Mouse (Mus musculus): ENCODE results near the gene Fmnl1. TPM values are rescaled to one million over a fixed set of nuclear protein-coding genes. Genes with fewer than 3 reads are reported as not detected.

Gene Fmnl1
- polyA plus RNA-seq, 1 experiment = 8.4 TPM

DNA sequence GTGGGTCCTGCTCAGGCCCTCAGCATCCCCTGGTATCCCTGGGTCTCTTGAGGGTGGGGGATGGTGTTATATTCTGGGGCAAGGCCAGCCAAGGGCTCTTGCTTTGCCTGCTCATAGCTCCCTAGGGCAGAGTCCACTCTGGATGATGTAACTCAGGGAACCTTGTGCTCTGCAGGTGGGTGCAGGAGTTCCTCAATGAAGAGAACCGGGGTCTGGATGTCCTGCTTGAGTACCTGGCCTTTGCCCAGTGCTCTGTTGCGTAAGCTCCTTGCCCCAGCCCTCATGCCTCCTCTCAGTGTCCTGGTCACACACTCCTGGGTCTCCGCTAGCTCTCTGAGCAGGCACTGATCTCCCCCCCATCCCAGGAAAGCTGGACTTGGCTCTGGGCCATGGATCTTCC is 11.0 kb downstream of the Fmnl1 start:
- no peaks in the 10 kb centered on the region for H3K27me3 ChIP-seq (ENCODE audit: control insufficient read depth, insufficient read depth, low read length)
- no peaks in the 10 kb centered on the region for H3K36me3 ChIP-seq (ENCODE audit: control insufficient read depth, insufficient read depth, low read length)
- no peak overlapping the region for H3K4me3 ChIP-seq (ENCODE audit: low read depth, low read length)
- H3K27ac ChIP-seq (ENCODE audit: insufficient read depth, low read depth, low read length) = no peak overlapping the region
- 41% methylated on average over 3 of the region's 3 CpGs for WGBS
- peaks cover 2% of the 10 kb centered on the region for H3K4me1 ChIP-seq (ENCODE audit: control insufficient read depth, insufficient read depth, insufficient read length, low read length)
- no peak for TF ChIP-seq CTCF (IDR thresholded peaks at IDR 0.05; ENCODE audit: extremely low read depth, insufficient read length, insufficient replicate concordance, low read depth, low read length)
- TF ChIP-seq POLR2A (IDR thresholded peaks at IDR 0.05; ENCODE audit: low read depth, low read length) = no peak

- Histone ChIP-seq H3K36me3 (ENCODE audit: control insufficient read depth, insufficient read depth, low read length) (no peaks in the 10 kb centered on the region), H3K27me3 (ENCODE audit: control insufficient read depth, insufficient read depth, low read length) (no peaks in the 10 kb centered on the region), H3K4me3 (ENCODE audit: low read depth, low read length) (no peak overlapping the region), H3K27ac (ENCODE audit: insufficient read depth, low read depth, low read length) (no peak overlapping the region), H3K4me1 (ENCODE audit: control insufficient read depth, insufficient read depth, insufficient read length, low read length) (peaks cover 2% of the 10 kb centered on the region)
- TF ChIP-seq POLR2A (IDR thresholded peaks at IDR 0.05; ENCODE audit: low read depth, low read length) (no peak), CTCF (IDR thresholded peaks at IDR 0.05; ENCODE audit: extremely low read depth, insufficient read length, insufficient replicate concordance, low read depth, low read length) (peak; percentile 38; the same call in 1 of the 2 replicates)
- WGBS = 39% methylated on average over 2 of the region's 2 CpGs
These were observed 14.0 kb downstream of the Fmnl1 start for GRCm38 (mm10) chr11:103184891-103185290.

DNA sequence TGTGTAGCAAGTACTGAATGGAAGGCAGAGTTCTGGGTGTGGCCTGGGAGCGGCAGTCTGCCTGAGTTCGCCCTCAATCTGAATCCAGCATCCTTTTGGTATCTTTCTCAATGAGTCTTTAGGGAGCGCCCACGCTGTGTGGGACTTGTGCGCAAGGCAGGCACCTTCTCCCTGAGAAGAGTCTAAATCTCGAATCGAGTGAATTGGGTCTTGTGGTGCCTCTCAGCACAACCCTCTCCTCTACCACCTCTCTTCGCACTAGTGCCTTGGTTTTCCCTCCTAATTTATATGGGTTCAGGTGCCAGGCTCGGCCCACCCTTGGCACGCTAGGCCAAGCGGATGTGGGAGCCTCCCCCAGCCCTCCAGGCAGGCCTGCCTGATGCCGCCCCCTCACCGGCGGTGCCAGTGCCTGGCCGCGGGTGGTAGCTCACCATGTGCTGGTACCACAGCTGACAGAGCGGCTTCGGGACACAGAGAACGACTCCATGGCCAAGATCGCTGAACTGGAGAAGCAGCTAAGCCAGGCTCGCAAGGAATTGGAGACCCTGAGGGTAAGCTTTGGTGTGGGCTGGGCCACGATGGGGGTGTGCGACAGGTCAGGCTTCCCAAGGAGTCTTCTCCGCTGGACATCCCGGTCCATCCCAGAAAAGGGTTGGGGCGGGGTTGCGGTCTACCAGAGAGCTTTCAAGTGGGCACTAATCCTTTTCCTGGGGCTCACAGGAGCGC is 21.5 kb downstream of the Fmnl1 start:
- no peak overlapping the region for H3K4me3 ChIP-seq (ENCODE audit: low read depth, low read length)
- peaks cover 3% of the 10 kb centered on the region; the same call in 1 of the 2 replicates for H3K27me3 ChIP-seq (ENCODE audit: control insufficient read depth, insufficient read depth, low read length)
- no peak overlapping the region for H3K27ac ChIP-seq (ENCODE audit: insufficient read depth, low read depth, low read length)
- no peaks in the 10 kb centered on the region for H3K36me3 ChIP-seq (ENCODE audit: control insufficient read depth, insufficient read depth, low read length)
- WGBS = 40% methylated on average over 28 of the region's 28 CpGs
- H3K4me1 ChIP-seq (ENCODE audit: control insufficient read depth, insufficient read depth, insufficient read length, low read length) = no peaks in the 10 kb centered on the region; the same call in 1 of the 2 replicates
- TF ChIP-seq POLR2A (IDR thresholded peaks at IDR 0.05; ENCODE audit: low read depth, low read length) = no peak

- H3K4me1 ChIP-seq (ENCODE audit: control insufficient read depth, insufficient read depth, insufficient read length, low read length) = no peaks in the 10 kb centered on the region; the same call in 1 of the 2 replicates
- H3K4me3 ChIP-seq (ENCODE audit: low read depth, low read length) = no peak overlapping the region
- H3K27me3 ChIP-seq (ENCODE audit: control insufficient read depth, insufficient read depth, low read length) = peaks cover 6% of the 10 kb centered on the region; the same call in 1 of the 2 replicates
- peak; percentile 29; the same call in 1 of the 2 replicates for TF ChIP-seq CTCF (IDR thresholded peaks at IDR 0.05; ENCODE audit: extremely low read depth, insufficient read length, insufficient replicate concordance, low read depth, low read length)
- TF ChIP-seq POLR2A (IDR thresholded peaks at IDR 0.05; ENCODE audit: low read depth, low read length) = no peak
- no peaks in the 10 kb centered on the region for H3K36me3 ChIP-seq (ENCODE audit: control insufficient read depth, insufficient read depth, low read length)
- H3K27ac ChIP-seq (ENCODE audit: insufficient read depth, low read depth, low read length) = no peak overlapping the region
- WGBS = 26% methylated on average over 41 of the region's 44 CpGs
These were observed 22.3 kb downstream of the Fmnl1 start for GRCm38 (mm10) chr11:103192956-103193824.

DNA sequence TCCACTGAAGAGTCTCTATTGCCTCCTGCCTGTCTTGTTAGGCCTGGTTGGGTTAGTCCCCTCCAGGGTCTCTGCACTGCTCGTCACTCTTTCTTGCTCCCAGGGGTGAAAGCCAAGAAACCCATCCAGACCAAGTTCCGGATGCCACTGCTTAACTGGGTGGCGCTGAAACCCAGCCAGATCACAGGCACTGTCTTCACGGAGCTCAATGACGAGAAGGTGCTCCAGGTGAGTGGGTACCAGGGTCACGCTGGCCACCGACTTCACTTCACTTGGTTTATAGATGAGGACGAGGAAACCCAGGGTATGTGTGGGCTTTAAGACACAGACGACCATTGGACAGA is 22.9 kb downstream of the Fmnl1 start:
- TF ChIP-seq CTCF (IDR thresholded peaks at IDR 0.05; ENCODE audit: extremely low read depth, insufficient read length, insufficient replicate concordance, low read depth, low read length) = no peak
- peaks cover 11% of the 10 kb centered on the region; the same call in 1 of the 2 replicates for H3K27me3 ChIP-seq (ENCODE audit: control insufficient read depth, insufficient read depth, low read length)

DNA sequence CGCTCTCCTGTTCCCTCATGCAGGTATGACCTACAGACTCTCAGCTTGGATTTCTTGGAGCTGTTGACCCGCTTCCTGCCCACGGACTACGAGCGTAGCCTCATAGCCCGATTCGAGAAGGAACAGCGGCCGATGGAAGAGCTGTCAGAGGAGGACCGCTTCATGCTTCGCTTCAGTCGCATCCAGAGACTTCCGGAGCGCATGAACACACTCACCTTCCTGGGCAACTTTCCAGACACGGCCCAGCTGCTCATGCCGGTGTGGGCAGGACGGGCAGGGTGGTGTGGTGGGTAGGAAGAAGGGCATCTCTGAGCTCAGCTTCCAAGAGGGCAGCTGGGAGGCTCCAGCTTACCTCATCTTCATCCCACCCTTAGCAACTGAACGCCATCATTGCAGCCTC is 24.3 kb downstream of the Fmnl1 start:
- Histone ChIP-seq H3K27ac (ENCODE audit: insufficient read depth, low read depth, low read length) (no peak overlapping the region), H3K4me1 (ENCODE audit: control insufficient read depth, insufficient read depth, insufficient read length, low read length) (peaks cover 3% of the 10 kb centered on the region), H3K4me3 (ENCODE audit: low read depth, low read length) (no peak overlapping the region), H3K27me3 (ENCODE audit: control insufficient read depth, insufficient read depth, low read length) (peaks cover 18% of the 10 kb centered on the region), H3K36me3 (ENCODE audit: control insufficient read depth, insufficient read depth, low read length) (no peaks in the 10 kb centered on the region)
- no peak for TF ChIP-seq POLR2A (IDR thresholded peaks at IDR 0.05; ENCODE audit: low read depth, low read length)
- TF ChIP-seq CTCF (IDR thresholded peaks at IDR 0.05; ENCODE audit: extremely low read depth, insufficient read length, insufficient replicate concordance, low read depth, low read length) = no peak
- 55% methylated on average over 18 of the region's 18 CpGs for WGBS

More for the DNA sequence above, 22.9 kb downstream of the Fmnl1 start:
- WGBS = 73% methylated on average over 9 of the region's 9 CpGs
- Histone ChIP-seq H3K4me3 (ENCODE audit: low read depth, low read length) (no peak overlapping the region), H3K27ac (ENCODE audit: insufficient read depth, low read depth, low read length) (no peak overlapping the region), H3K4me1 (ENCODE audit: control insufficient read depth, insufficient read depth, insufficient read length, low read length) (no peaks in the 10 kb centered on the region; the same call in 1 of the 2 replicates), H3K36me3 (ENCODE audit: control insufficient read depth, insufficient read depth, low read length) (no peaks in the 10 kb centered on the region)

DNA sequence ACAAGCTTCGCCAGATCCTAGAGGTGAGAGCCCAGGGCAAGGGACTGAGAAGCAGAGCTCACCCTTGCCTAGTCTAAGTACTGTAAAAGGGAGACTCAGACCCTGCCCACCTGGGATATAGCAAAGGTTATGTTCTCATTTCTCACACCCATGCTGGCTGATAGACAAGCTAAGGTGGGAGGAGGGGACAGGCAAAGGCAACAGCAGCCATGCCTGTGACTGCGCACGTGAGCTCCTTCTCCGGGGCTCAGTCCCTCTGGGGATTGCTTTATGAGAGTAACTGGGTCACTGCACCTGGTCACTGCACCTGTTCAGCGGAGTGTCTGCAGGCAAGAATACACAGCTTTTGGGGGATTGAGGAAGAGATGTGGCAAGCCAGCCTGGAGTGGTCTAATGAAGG is 24.7 kb downstream of the Fmnl1 start:
- no peak for TF ChIP-seq CTCF (IDR thresholded peaks at IDR 0.05; ENCODE audit: extremely low read depth, insufficient read length, insufficient replicate concordance, low read depth, low read length)
- TF ChIP-seq POLR2A (IDR thresholded peaks at IDR 0.05; ENCODE audit: low read depth, low read length) = no peak
- H3K4me1 ChIP-seq (ENCODE audit: control insufficient read depth, insufficient read depth, insufficient read length, low read length) = peaks cover 3% of the 10 kb centered on the region
- H3K27ac ChIP-seq (ENCODE audit: insufficient read depth, low read depth, low read length) = no peak overlapping the region
- H3K36me3 ChIP-seq (ENCODE audit: control insufficient read depth, insufficient read depth, low read length) = no peaks in the 10 kb centered on the region
- H3K27me3 ChIP-seq (ENCODE audit: control insufficient read depth, insufficient read depth, low read length) = peaks cover 18% of the 10 kb centered on the region
- no peak overlapping the region for H3K4me3 ChIP-seq (ENCODE audit: low read depth, low read length)
- 78% methylated on average over 5 of the region's 5 CpGs for WGBS

All from small intestine, adult 2 months (tissue).